Mouse (Mus musculus) myocyte (in vitro differentiated cells): ENCODE data around the gene Sept3.

Experiments
- CEBPB ChIP-seq: IDR thresholded peaks from 2 replicates; pipeline ENCODE4 v1.6.1; 2011; ENCODE audit warnings: mild to moderate bottlenecking, moderate library complexity; ENCODE audit not compliant: poor library complexity, insufficient read depth, severe bottlenecking
- E2F4 ChIP-seq: IDR thresholded peaks from one replicate; pipeline ENCODE4 v1.6.1; 2011; ENCODE audit warnings: mild to moderate bottlenecking, control low read depth, moderate library complexity; ENCODE audit not compliant: insufficient read depth
- MAX ChIP-seq: IDR thresholded peaks from one replicate; pipeline ENCODE4 v1.6.1; 2011; ENCODE audit warnings: low read depth, mild to moderate bottlenecking, control low read depth
- MYOD1 ChIP-seq, 3 experiments: IDR thresholded peaks; one replicate each; pipeline ENCODE4 v1.6.1; 2011; ENCODE audit warnings: control low read depth in 2 of 3, low read depth in 2 of 3, mild to moderate bottlenecking in 2 of 3, moderate library complexity in 1 of 3; ENCODE audit not compliant: insufficient read length in 2 of 3, control insufficient read depth in 1 of 3
- POLR2A ChIP-seq: IDR thresholded peaks from one replicate; pipeline ENCODE4 v1.6.1; 2011; ENCODE audit warnings: low read depth, mild to moderate bottlenecking, control low read depth, moderate library complexity; ENCODE audit not compliant: insufficient read length
- POLR2AphosphoS2 ChIP-seq: IDR thresholded peaks from one replicate; pipeline ENCODE4 v1.6.1; 2011; ENCODE audit warnings: low read depth, control low read depth; ENCODE audit not compliant: insufficient read length
- REST ChIP-seq: IDR thresholded peaks from one replicate; pipeline ENCODE4 v1.6.1; 2011; ENCODE audit warnings: mild to moderate bottlenecking, control low read depth, moderate library complexity; ENCODE audit not compliant: insufficient read depth, insufficient read length
- SRF ChIP-seq: IDR thresholded peaks from one replicate; pipeline ENCODE4 v1.6.1; 2011; ENCODE audit warnings: low read depth; ENCODE audit not compliant: control insufficient read depth, insufficient read length
- TCF12 ChIP-seq: IDR thresholded peaks from one replicate; pipeline ENCODE4 v1.6.1; 2011; ENCODE audit warnings: mild to moderate bottlenecking, control low read depth; ENCODE audit not compliant: poor library complexity, insufficient read depth, severe bottlenecking
- TCF3 ChIP-seq: IDR thresholded peaks from one replicate; pipeline ENCODE4 v1.6.1; 2011; ENCODE audit warnings: low read depth, control low read depth; ENCODE audit not compliant: insufficient read length
- USF1 ChIP-seq: IDR thresholded peaks from one replicate; pipeline ENCODE4 v1.6.1; 2011; ENCODE audit warnings: low read depth, mild to moderate bottlenecking, control low read depth, moderate library complexity

DNA sequence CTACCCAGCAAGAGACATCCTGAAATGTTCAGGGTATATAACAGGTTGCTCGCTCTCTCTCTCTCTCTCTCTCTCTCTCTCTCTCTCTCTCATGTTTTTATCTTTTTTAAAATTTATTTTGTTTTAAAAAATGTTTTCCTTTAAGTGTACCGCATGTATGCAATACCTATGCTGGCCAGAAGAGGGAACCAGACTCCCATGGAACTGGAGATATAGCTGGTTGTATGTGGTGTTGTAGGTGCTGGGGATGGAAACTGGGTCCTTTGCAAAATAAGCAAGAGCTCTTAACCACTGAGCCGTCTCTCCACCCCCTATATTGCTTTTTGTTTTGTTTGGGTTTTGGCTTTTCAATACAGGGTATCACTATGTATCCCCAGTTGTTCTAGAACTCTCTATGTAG lies 23.1 kb upstream of the Sept3 start:
- TF ChIP-seq POLR2A (no peak), SRF (no peak), TCF12 (no peak), USF1 (no peak), MYOD1 (IDR thresholded peaks at IDR 0.05; ENCODE audit: control insufficient read depth in 1 of 3, insufficient read length in 2 of 3, low read depth in 2 of 3) (no peak), MAX (no peak), CEBPB (no peak), REST (no peak), POLR2AphosphoS2 (no peak), E2F4 (no peak), TCF3 (no peak)
